Mouse (Mus musculus): ENCODE measurements at regions not wholly inside any gene's neighbourhood (a gene's known extent, or its start where the extent isn't known, plus 50 kb on each side); places are given as distances from the start of the nearest gene placed in this dataset.

- TF ChIP-seq POLR2A (IDR thresholded peaks at IDR 0.05; ENCODE audit: borderline replicate concordance, extremely low read depth, low read depth, low read length) (no peak), CTCF (IDR thresholded peaks at IDR 0.05; ENCODE audit: insufficient read depth, low read length) (no peak)
Observed at GRCm38 (mm10) chr12:92127648-92128047, 278.7 kb upstream of the Sel1l start.

Data from lung, adult 2 months (tissue).